Mouse (Mus musculus) forebrain, embryonic 16.5 days (tissue): ENCODE data around the gene Rasgef1b. TPM values are rescaled to one million over a fixed set of nuclear protein-coding genes. Genes with fewer than 3 reads are reported as not detected.
A peak's percentile ranks its signal among the peaks of the same experiment; 100 is the strongest.

Experiments used
- ATAC-seq: fragments of 200-750 bp; cut with Nextera tagmentation; 2 replicates; pipeline ENCODE4 v1.8.0; 2017; ENCODE audit warnings: mild to moderate bottlenecking, moderate library complexity
- H3K27ac ChIP-seq: fragments of 300-500 bp; sonication (generic); 2 replicates; pipeline ENCODE4 v1.5.1; 2014; ENCODE audit warnings: low read length, control low read depth
- H3K27me3 ChIP-seq: fragments of 300-500 bp; sonication (generic); replicated peaks from 2 replicates; pipeline ENCODE4 v1.6.1; 2014; ENCODE audit warnings: low read length; ENCODE audit not compliant: control insufficient read depth, insufficient read depth
- H3K36me3 ChIP-seq: fragments of 300-500 bp; sonication (generic); 2 replicates; pipeline ENCODE4 v1.6.1; 2014; ENCODE audit not compliant: control insufficient read depth, insufficient read depth
- H3K4me1 ChIP-seq: fragments of 300-500 bp; sonication (generic); replicated peaks from 2 replicates; pipeline ENCODE4 v1.6.1; 2014; ENCODE audit warnings: low read length; ENCODE audit not compliant: control insufficient read depth, insufficient read depth
- H3K4me2 ChIP-seq: fragments of 300-500 bp; sonication (generic); 2 replicates; pipeline ENCODE4 v1.6.1; 2014; ENCODE audit warnings: mild to moderate bottlenecking, low read length, control low read depth
- H3K4me3 ChIP-seq: fragments of 300-500 bp; sonication (generic); replicated peaks from 2 replicates; pipeline ENCODE4 v1.5.1; 2014; ENCODE audit warnings: mild to moderate bottlenecking, low read length, control low read depth
- H3K9ac ChIP-seq: fragments of 300-500 bp; sonication (generic); replicated peaks from 2 replicates; pipeline ENCODE4 v1.6.1; 2014; ENCODE audit warnings: low read depth, low read length, control low read depth
- H3K9me3 ChIP-seq: fragments of 300-500 bp; sonication (generic); 2 replicates; pipeline ENCODE4 v1.6.1; 2016; ENCODE audit warnings: low read length; ENCODE audit not compliant: control insufficient read depth
- WGBS: fragments of 180-500 bp; shearing (Covaris S2); extraction: QIAGEN DNeasy Blood & Tissue Kit; methylation state at CpG from one replicate; pipeline ENCODE4 v1.1.7; 2014; 5-methylcytosine and 5-hydroxymethylcytosine counted together
- polyA plus RNA-seq: library from polyadenylated mRNA; unstranded; fragments of >200 nt; fragmentation: Nextera tagmentation; extraction: Ambion mirVana; gene quantifications from 2 replicates; pipeline ENCODE4 v1.2.1, GENCODE M21; 2015

Gene Rasgef1b
- polyA plus RNA-seq, 1 experiment from 2014 or later = 107 TPM

DNA sequence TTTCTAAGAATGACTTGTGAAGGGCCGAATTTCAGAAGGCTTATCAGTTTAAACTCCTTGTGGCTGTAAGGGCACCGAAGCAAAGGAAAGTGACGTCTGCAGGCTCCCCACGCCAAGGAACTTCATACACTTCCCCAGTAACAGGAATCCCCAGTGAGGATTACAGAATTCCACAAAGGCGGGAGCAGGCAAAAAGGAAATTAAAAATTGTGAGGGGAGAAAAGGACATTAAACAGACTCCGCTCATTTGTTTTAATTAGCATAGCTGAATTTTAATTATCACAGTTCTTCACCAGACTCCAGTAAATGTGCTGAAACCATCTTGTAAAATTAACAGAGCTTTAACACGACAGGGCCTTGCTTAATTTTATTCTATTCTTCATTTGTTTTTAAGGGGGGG is 17.2 kb upstream of the Rasgef1b start:
- Histone ChIP-seq H3K4me3 (no peak overlapping the region), H3K27ac (no peak overlapping the region), H3K9me3 (no peaks in the 10 kb centered on the region), H3K4me1 (peaks cover 19% of the 10 kb centered on the region), H3K4me2 (no peak overlapping the region), H3K27me3 (no peaks in the 10 kb centered on the region), H3K36me3 (no peaks in the 10 kb centered on the region), H3K9ac (no peak overlapping the region)
- peak; percentile 29; the same call in 1 of the 2 replicates for ATAC-seq
- 16% methylated on average over 7 of the region's 7 CpGs for WGBS

DNA sequence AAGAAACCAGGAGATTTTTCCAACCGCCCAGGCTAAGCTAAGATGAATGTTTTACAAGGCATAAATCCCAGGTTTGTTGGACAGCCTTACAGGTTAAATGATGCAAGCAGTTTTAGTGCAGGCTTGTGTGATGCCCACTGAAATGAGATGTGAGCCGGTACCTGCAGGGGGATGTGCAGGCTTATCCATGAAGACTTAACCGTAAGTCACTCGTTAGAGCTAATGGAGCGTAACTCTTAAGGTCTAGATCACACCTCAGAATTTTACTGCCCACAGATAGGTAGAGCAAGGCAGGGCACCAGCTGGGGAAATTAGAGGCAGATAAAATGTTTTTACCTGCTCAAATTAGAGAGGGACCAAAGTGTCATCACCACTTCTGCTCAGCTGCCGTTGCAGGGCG is 14.0 kb upstream of the Rasgef1b start:
- H3K27me3 ChIP-seq = no peaks in the 10 kb centered on the region
- H3K4me3 ChIP-seq = no peak overlapping the region
- no peak for ATAC-seq
- H3K9me3 ChIP-seq = no peaks in the 10 kb centered on the region
- WGBS = 87% methylated on average over 7 of the region's 7 CpGs
- no peak overlapping the region for H3K4me2 ChIP-seq
- H3K9ac ChIP-seq = no peak overlapping the region
- H3K4me1 ChIP-seq = peaks cover 16% of the 10 kb centered on the region
- H3K27ac ChIP-seq = no peak overlapping the region
- H3K36me3 ChIP-seq = no peaks in the 10 kb centered on the region

DNA sequence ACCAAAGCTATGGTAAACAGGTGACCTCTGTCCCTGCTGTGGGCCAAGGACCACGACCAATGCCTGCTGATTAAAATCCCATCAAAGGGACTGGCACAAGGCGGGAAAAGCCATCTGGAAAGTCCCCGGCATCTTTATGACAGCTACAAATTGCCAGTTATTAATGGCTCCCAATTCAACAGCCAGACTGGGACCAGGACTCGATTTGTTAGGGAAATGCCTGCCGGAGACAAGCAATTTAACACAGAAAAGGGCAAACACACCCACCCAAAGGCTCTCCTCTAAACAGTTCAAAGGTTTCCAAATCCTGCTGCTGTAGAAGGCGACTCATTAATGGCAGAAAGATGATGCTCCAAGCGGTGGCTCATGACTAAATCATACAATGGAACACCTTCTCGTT is 13.2 kb upstream of the Rasgef1b start:
- no peaks in the 10 kb centered on the region for H3K9me3 ChIP-seq
- H3K36me3 ChIP-seq = no peaks in the 10 kb centered on the region
- peaks cover 19% of the 10 kb centered on the region for H3K4me1 ChIP-seq
- 27% methylated on average over 8 of the region's 8 CpGs for WGBS
- no peak overlapping the region for H3K4me2 ChIP-seq
- no peak overlapping the region for H3K4me3 ChIP-seq
- no peak overlapping the region for H3K9ac ChIP-seq
- no peak overlapping the region for H3K27ac ChIP-seq
- no peaks in the 10 kb centered on the region for H3K27me3 ChIP-seq
- ATAC-seq = no peak

DNA sequence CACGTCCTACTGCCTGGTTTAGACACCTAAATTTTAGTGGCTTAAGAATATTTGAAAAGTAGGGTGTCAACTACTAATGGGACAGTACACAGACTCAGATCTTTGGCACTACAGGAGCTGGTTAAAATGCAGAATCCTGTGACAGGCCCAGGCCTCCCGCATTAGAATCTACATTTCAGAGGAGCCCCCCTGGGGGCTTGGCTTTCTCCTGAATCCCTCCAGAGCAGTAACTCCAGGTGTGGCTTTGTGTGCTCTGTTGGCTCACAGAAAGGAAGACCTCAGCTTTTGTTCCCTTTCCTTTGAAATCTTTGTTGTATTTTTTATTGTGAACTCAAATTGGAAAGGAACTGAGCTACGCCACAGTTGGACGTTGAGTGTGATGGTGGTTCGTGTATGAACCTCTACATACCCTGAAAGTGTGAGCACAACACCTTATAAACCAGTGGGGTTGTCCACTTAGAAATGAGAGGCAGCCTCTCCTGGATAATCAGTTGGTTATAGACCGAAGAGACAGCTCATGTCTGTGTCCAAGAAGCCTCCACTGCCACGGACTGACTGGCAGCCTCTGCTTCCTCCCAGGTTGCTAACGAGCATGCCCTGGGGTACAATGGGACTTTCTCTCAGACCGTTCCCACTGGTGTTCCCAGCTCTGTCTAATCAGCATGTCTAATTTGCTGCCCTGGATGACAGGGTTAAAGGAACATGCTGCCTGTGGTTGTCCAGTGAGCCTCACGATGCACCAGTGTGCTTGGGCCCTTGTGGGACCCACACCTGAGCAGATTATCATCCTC is 9.3 kb upstream of the Rasgef1b start:
- Histone ChIP-seq H3K27me3 (no peaks in the 10 kb centered on the region), H3K9ac (no peak overlapping the region), H3K36me3 (no peaks in the 10 kb centered on the region), H3K4me2 (no peak overlapping the region), H3K27ac (no peak overlapping the region), H3K4me1 (peaks cover 8% of the 10 kb centered on the region), H3K4me3 (no peak overlapping the region), H3K9me3 (no peaks in the 10 kb centered on the region)
- ATAC-seq = no peak
- 12% methylated on average over 10 of the region's 10 CpGs for WGBS

DNA sequence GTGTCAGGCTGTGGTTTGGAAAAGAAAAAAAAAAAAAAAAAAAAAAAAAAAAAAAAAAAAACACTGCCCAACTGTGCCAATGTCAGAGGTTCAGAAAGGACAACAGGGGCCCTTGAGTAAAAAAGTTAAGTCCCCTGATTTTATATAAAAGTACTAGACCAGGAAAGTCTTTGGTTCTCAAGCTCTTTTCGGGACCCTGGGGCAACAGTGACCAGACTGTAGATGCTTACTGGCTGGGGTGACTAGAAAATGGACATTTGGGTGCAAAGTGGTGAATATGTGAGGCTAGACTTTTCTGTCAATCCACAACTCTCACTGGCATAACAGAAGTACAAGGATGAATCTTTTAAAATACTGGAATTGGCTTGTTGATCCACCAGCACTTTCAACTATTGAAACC is 1.1 kb upstream of the Rasgef1b start:
- Histone ChIP-seq H3K27ac (no peak overlapping the region), H3K4me1 (peaks cover 15% of the 10 kb centered on the region), H3K27me3 (no peaks in the 10 kb centered on the region; the same call in 1 of the 2 replicates), H3K9me3 (no peaks in the 10 kb centered on the region), H3K4me3 (no peak overlapping the region), H3K4me2 (no peak overlapping the region), H3K36me3 (no peaks in the 10 kb centered on the region), H3K9ac (no peak overlapping the region)
- 63% methylated on average over 1 of the region's 1 CpGs for WGBS
- no peak for ATAC-seq

DNA sequence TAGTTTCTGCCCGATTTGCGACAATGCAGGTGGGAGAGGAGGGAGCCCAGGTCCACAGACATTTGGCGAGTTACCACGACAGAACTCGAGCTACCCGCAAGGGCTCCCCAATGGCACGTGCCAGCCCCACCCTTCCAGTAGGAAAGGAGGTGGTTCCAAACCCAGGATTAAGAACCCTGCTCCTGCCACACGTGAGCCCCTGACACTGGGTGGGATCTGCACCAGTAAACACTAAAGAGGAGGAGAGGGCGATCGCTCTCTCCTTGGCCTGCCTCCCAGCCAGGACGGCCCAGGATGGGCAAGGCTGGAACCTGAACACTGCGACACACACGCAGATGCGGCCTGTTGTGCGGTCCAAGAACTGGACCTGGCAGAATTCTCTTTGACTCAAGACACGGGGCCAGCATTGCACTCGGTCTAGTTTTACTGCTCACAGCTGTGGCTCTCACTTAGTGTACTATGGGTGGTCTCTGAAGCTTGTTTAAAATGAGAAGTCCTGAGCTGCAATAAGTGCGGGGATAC is 557 bp upstream of the Rasgef1b start:
- peak overlapping the region; percentile 97 for H3K4me2 ChIP-seq
- peak overlapping the region; percentile 56 for H3K9ac ChIP-seq
- peaks cover 15% of the 10 kb centered on the region for H3K4me1 ChIP-seq
- peak; percentile 61 for ATAC-seq
- H3K27me3 ChIP-seq = no peaks in the 10 kb centered on the region; the same call in 1 of the 2 replicates
- H3K9me3 ChIP-seq = no peaks in the 10 kb centered on the region
- H3K27ac ChIP-seq = no peak overlapping the region
- H3K4me3 ChIP-seq = peak overlapping the region; percentile 84
- no peaks in the 10 kb centered on the region for H3K36me3 ChIP-seq
- under 1% methylated on average over 18 of the region's 18 CpGs for WGBS

DNA sequence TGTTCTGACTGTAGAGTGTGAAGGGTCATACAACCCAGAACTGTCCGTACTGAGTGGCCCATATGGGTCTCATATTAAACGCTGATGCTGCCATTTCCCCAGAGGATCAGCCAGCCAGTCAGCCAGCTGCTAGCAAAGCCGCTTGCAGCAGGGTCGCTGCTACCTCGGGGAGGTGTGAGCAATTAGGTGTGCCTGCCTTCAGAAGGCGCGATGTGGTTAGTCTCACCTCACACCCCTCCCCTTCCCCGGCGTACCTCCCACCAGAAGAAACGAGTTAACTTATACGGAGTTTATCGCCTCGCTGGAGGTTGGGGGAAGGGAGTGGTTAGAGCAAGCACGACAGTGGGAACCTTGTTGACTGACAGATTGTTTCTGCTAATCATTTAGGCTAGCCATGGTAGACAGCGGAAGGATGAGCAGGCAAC is 826 bp downstream of the Rasgef1b start:
- ATAC-seq = no peak
- WGBS = 2% methylated on average over 15 of the region's 15 CpGs
- H3K4me3 ChIP-seq = peak overlapping the region; percentile 84
- H3K9me3 ChIP-seq = no peaks in the 10 kb centered on the region
- H3K27ac ChIP-seq = peak overlapping the region; percentile 86; the same call in 1 of the 2 replicates
- peaks cover 18% of the 10 kb centered on the region for H3K4me1 ChIP-seq
- peak overlapping the region; percentile 86 for H3K9ac ChIP-seq
- peak overlapping the region; percentile 97 for H3K4me2 ChIP-seq
- H3K27me3 ChIP-seq = no peaks in the 10 kb centered on the region; the same call in 1 of the 2 replicates
- H3K36me3 ChIP-seq = no peaks in the 10 kb centered on the region

DNA sequence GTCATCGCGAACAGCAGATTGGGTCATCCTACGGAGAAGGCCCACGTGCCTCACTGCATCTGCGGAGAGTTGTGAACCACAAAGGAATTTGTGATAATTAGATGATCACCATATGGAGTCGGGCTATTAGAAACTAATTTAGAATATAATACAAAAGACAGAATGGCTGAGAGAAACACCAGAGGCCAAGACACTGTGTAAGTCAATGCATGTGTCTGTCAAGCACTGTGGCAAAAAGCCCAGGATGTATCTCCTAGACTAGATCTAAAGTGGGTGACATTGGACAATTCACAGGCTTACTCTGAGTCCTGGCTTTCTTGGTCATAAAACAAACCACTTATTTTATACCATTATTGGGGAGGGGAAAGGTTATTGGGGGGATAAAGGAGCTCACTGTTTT is 4.9 kb downstream of the Rasgef1b start:
- no peak for ATAC-seq
- H3K27me3 ChIP-seq = no peaks in the 10 kb centered on the region; the same call in 1 of the 2 replicates
- no peak overlapping the region for H3K4me3 ChIP-seq
- H3K4me1 ChIP-seq = peaks cover 15% of the 10 kb centered on the region
- H3K9ac ChIP-seq = no peak overlapping the region
- no peak overlapping the region for H3K4me2 ChIP-seq
- H3K36me3 ChIP-seq = no peaks in the 10 kb centered on the region
- WGBS = 43% methylated on average over 6 of the region's 6 CpGs
- H3K9me3 ChIP-seq = no peaks in the 10 kb centered on the region
- no peak overlapping the region for H3K27ac ChIP-seq

DNA sequence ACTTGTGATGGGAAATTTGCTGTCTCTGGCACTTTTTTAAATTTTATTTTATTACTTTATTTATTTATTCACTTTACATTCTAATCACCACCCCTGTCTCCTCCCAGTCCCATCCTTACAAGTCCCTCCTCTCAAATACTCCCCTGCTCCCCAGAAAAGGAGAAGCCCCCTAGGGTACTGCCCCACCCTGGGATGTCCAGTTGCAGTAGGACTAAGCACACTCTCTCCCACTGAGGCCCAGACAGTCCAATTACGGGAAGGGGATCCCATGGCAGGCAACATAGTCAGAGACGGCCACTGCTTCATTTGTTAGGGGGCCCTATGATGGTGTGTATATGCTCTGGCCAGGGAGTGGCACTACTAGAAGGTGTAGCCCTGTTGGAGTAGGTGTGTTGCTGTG is 6.6 kb downstream of the Rasgef1b start:
- Histone ChIP-seq H3K27ac (no peak overlapping the region), H3K4me2 (no peak overlapping the region), H3K9ac (no peak overlapping the region), H3K9me3 (no peaks in the 10 kb centered on the region), H3K4me1 (0 out of 2 replicates have a peak, but pooled peaks cover 7% of the 10 kb centered on the region), H3K36me3 (no peaks in the 10 kb centered on the region), H3K4me3 (no peak overlapping the region), H3K27me3 (no peaks in the 10 kb centered on the region; the same call in 1 of the 2 replicates)
- 0 out of 2 replicates have a peak, but pooled peaks have one; percentile 15 for ATAC-seq
- 100% methylated on average over 2 of the region's 2 CpGs for WGBS
